Mouse (Mus musculus): ENCODE results near the gene Gm10271.

The Gm10271 gene

GRCm38 (mm10) chr10:116982526-116982925, 10.1 kb upstream of the Gm10271 start:
- in situ Hi-C loops (cut with MboI; ENCODE audit: low pct_unique_long_range_greater_than_20kb in 1 of 2, low sequenced_read_pairs in 2 of 2, unreplicated experiment in 1 of 2), result no loop called here

GRCm38 (mm10) chr10:116980888-116981287, 8.5 kb upstream of the Gm10271 start:
- in situ Hi-C loops (cut with MboI; ENCODE audit: low pct_unique_long_range_greater_than_20kb in 1 of 2, low sequenced_read_pairs in 2 of 2, unreplicated experiment in 1 of 2), result no loop called here

- in situ Hi-C loops (cut with MboI; ENCODE audit: low pct_unique_long_range_greater_than_20kb in 1 of 2, low sequenced_read_pairs in 2 of 2, unreplicated experiment in 1 of 2), result no loop called here
These were observed 7.9 kb upstream of the Gm10271 start for GRCm38 (mm10) chr10:116980273-116980672.

GRCm38 (mm10) chr10:116978841-116979240, 6.4 kb upstream of the Gm10271 start:
- in situ Hi-C loops (cut with MboI; ENCODE audit: low pct_unique_long_range_greater_than_20kb in 1 of 2, low sequenced_read_pairs in 2 of 2, unreplicated experiment in 1 of 2), result no loop called here

GRCm38 (mm10) chr10:116977858-116978257, 5.4 kb upstream of the Gm10271 start:
- in situ Hi-C loops (cut with MboI; ENCODE audit: low pct_unique_long_range_greater_than_20kb in 1 of 2, low sequenced_read_pairs in 2 of 2, unreplicated experiment in 1 of 2), result no loop called here

GRCm38 (mm10) chr10:116977455-116977854, 5.0 kb upstream of the Gm10271 start:
- in situ Hi-C loops (cut with MboI; ENCODE audit: low pct_unique_long_range_greater_than_20kb in 1 of 2, low sequenced_read_pairs in 2 of 2, unreplicated experiment in 1 of 2), result no loop called here

- in situ Hi-C loops (cut with MboI; ENCODE audit: low pct_unique_long_range_greater_than_20kb in 1 of 2, low sequenced_read_pairs in 2 of 2, unreplicated experiment in 1 of 2), result no loop called here
These were observed 3.7 kb downstream of the Gm10271 start for GRCm38 (mm10) chr10:116968741-116969140.

- in situ Hi-C loops (cut with MboI; ENCODE audit: low pct_unique_long_range_greater_than_20kb in 1 of 2, low sequenced_read_pairs in 2 of 2, unreplicated experiment in 1 of 2), result no loop called here
These were observed 6.3 kb downstream of the Gm10271 start for GRCm38 (mm10) chr10:116966065-116966464.

GRCm38 (mm10) chr10:116965297-116965696, 7.1 kb downstream of the Gm10271 start:
- in situ Hi-C loops (cut with MboI; ENCODE audit: low pct_unique_long_range_greater_than_20kb in 1 of 2, low sequenced_read_pairs in 2 of 2, unreplicated experiment in 1 of 2), result no loop called here

- in situ Hi-C loops (cut with MboI; ENCODE audit: low pct_unique_long_range_greater_than_20kb in 1 of 2, low sequenced_read_pairs in 2 of 2, unreplicated experiment in 1 of 2), result no loop called here
These were observed 7.8 kb downstream of the Gm10271 start for GRCm38 (mm10) chr10:116964571-116964970.

- in situ Hi-C loops (cut with MboI; ENCODE audit: low pct_unique_long_range_greater_than_20kb in 1 of 2, low sequenced_read_pairs in 2 of 2, unreplicated experiment in 1 of 2), result no loop called here
These were observed 8.3 kb downstream of the Gm10271 start for GRCm38 (mm10) chr10:116964084-116964483.

- in situ Hi-C loops (cut with MboI; ENCODE audit: low pct_unique_long_range_greater_than_20kb in 1 of 2, low sequenced_read_pairs in 2 of 2, unreplicated experiment in 1 of 2), result no loop called here
These were observed 9.6 kb downstream of the Gm10271 start for GRCm38 (mm10) chr10:116962803-116963202.

- in situ Hi-C loops (cut with MboI; ENCODE audit: low pct_unique_long_range_greater_than_20kb in 1 of 2, low sequenced_read_pairs in 2 of 2, unreplicated experiment in 1 of 2), result no loop called here
These were observed 10.3 kb downstream of the Gm10271 start for GRCm38 (mm10) chr10:116962152-116962551.

- in situ Hi-C loops (cut with MboI; ENCODE audit: low pct_unique_long_range_greater_than_20kb in 1 of 2, low sequenced_read_pairs in 2 of 2, unreplicated experiment in 1 of 2), result no loop called here
These were observed 14.4 kb downstream of the Gm10271 start for GRCm38 (mm10) chr10:116957867-116958551.

GRCm38 (mm10) chr10:116956483-116957158, 15.8 kb downstream of the Gm10271 start:
- in situ Hi-C loops (cut with MboI; ENCODE audit: low pct_unique_long_range_greater_than_20kb in 1 of 2, low sequenced_read_pairs in 2 of 2, unreplicated experiment in 1 of 2), result no loop called here

- in situ Hi-C loops (cut with MboI; ENCODE audit: low pct_unique_long_range_greater_than_20kb in 1 of 2, low sequenced_read_pairs in 2 of 2, unreplicated experiment in 1 of 2), result no loop called here
These were observed 17.2 kb downstream of the Gm10271 start for GRCm38 (mm10) chr10:116955191-116955590.

GRCm38 (mm10) chr10:116950886-116951285, 21.5 kb downstream of the Gm10271 start:
- in situ Hi-C loops (cut with MboI; ENCODE audit: low pct_unique_long_range_greater_than_20kb in 1 of 2, low sequenced_read_pairs in 2 of 2, unreplicated experiment in 1 of 2), result no loop called here

- in situ Hi-C loops (cut with MboI; ENCODE audit: low pct_unique_long_range_greater_than_20kb in 1 of 2, low sequenced_read_pairs in 2 of 2, unreplicated experiment in 1 of 2), result no loop called here
These were observed 22.2 kb downstream of the Gm10271 start, which contains the start of gene Rab3ip for GRCm38 (mm10) chr10:116950009-116950769. Rab3ip (minus strand) TSS chr10:116950769.
